Mouse (Mus musculus): ENCODE measurements at regions not wholly inside any gene's neighbourhood (a gene's known extent, or its start where the extent isn't known, plus 50 kb on each side); places are given as distances from the start of the nearest gene placed in this dataset.

DNA sequence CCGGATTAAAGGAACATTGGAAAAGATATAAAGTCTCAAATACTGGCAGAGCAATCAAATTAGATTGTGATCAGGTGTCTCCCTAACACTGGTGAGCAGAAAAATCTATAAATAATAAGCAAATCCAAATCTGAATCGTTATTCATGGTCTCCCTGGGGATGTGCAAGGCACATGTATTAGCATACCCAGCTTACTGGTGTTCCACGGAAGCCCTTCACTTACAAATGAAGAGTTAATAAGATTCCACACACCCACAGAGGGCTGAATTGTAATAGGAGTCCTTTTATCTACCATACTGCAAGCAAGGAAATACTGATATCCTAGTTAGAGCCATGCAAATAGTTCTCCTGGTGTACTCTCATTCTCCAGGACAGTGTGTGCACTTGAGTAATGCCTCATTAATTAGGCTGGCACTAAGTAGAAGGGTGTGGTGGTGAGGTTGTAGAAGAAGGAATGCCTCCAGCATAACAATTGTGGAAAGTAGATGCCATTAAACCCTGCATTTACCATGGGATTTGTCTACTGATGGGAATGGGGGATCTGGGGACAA is 540.8 kb downstream of the Adra2a start:
- TF ChIP-seq POLR2A (IDR thresholded peaks at IDR 0.05; ENCODE audit: borderline replicate concordance, control insufficient read depth, low read depth, low read length) (no peak), CTCF (IDR thresholded peaks at IDR 0.05; ENCODE audit: control insufficient read depth, insufficient read depth, low read length) (no peak)
